Mouse (Mus musculus) lung, embryonic 16.5 days (tissue): Measurements from ENCODE around the gene Cep63. TPM values are rescaled to one million over a fixed set of nuclear protein-coding genes. Genes with fewer than 3 reads are reported as not detected.

Experiments
- ATAC-seq: fragments of 200-750 bp; cut with Nextera tagmentation; 2 replicates; pipeline ENCODE4 v1.8.0; 2017; ENCODE audit warnings: low read depth, mild to moderate bottlenecking, moderate library complexity
- H3K27ac ChIP-seq: fragments of 300-500 bp; sonication (generic); 2 replicates; pipeline ENCODE4 v1.5.1; 2014; ENCODE audit warnings: mild to moderate bottlenecking, control low read depth, low read length
- H3K27me3 ChIP-seq: fragments of 300-500 bp; sonication (generic); 2 replicates; pipeline ENCODE4 v1.6.1; 2014; ENCODE audit warnings: low read depth, low read length, mixed read lengths; ENCODE audit not compliant: control insufficient read depth, insufficient read depth
- H3K36me3 ChIP-seq: fragments of 300-500 bp; sonication (generic); 2 replicates; pipeline ENCODE4 v1.6.1; 2014; ENCODE audit warnings: low read length; ENCODE audit not compliant: control insufficient read depth, insufficient read depth
- H3K4me1 ChIP-seq: fragments of 300-500 bp; sonication (generic); replicated peaks from 2 replicates; pipeline ENCODE4 v1.6.1; 2014; ENCODE audit warnings: low read length, mixed read lengths; ENCODE audit not compliant: control insufficient read depth, insufficient read depth
- H3K4me2 ChIP-seq: fragments of 300-500 bp; sonication (generic); 2 replicates; pipeline ENCODE4 v1.6.1; 2014; ENCODE audit warnings: low read depth, low read length, control low read depth
- H3K4me3 ChIP-seq: fragments of 300-500 bp; sonication (generic); 2 replicates; pipeline ENCODE4 v1.5.1; 2014; ENCODE audit warnings: mild to moderate bottlenecking, low read length, control low read depth
- H3K9ac ChIP-seq: fragments of 300-500 bp; sonication (generic); 2 replicates; pipeline ENCODE4 v1.6.1; 2014; ENCODE audit warnings: low read length, control low read depth
- H3K9me3 ChIP-seq: fragments of 300-500 bp; sonication (generic); 2 replicates; pipeline ENCODE4 v1.6.1; 2016; ENCODE audit warnings: low read length; ENCODE audit not compliant: control insufficient read depth
- WGBS: fragments of 180-500 bp; shearing (Covaris S2); extraction: QIAGEN DNeasy Blood & Tissue Kit; methylation state at CpG from one replicate; pipeline ENCODE4 v1.1.7; 2014; 5-methylcytosine and 5-hydroxymethylcytosine counted together
- polyA plus RNA-seq: library from polyadenylated mRNA; unstranded; fragments of >200 nt; fragmentation: Nextera tagmentation; extraction: Ambion mirVana; gene quantifications from 2 replicates; pipeline ENCODE4 v1.2.1, GENCODE M21; 2015

The Cep63 gene
- polyA plus RNA-seq, 1 experiment from 2014 or later, result 58.8 TPM

GRCm38 (mm10) chr9:102601187-102601586 lies 25.1 kb downstream of the Cep63 start:
- no peak overlapping the region for H3K4me2 ChIP-seq
- H3K4me3 ChIP-seq, result no peak overlapping the region
- H3K36me3 ChIP-seq, result peaks cover 14% of the 10 kb centered on the region
- no peak for ATAC-seq
- H3K27me3 ChIP-seq, result no peaks in the 10 kb centered on the region
- H3K9ac ChIP-seq, result no peak overlapping the region
- 81% methylated on average over 2 of the region's 2 CpGs for WGBS
- H3K9me3 ChIP-seq, result no peaks in the 10 kb centered on the region
- no peaks in the 10 kb centered on the region for H3K4me1 ChIP-seq
- H3K27ac ChIP-seq, result no peak overlapping the region

- Histone ChIP-seq H3K27me3 (no peaks in the 10 kb centered on the region), H3K27ac (no peak overlapping the region), H3K4me3 (no peak overlapping the region), H3K9me3 (no peaks in the 10 kb centered on the region), H3K9ac (no peak overlapping the region), H3K4me2 (no peak overlapping the region), H3K36me3 (peaks cover 17% of the 10 kb centered on the region), H3K4me1 (no peaks in the 10 kb centered on the region)
- 74% methylated on average over 8 of the region's 8 CpGs for WGBS
- ATAC-seq, result no peak
Observed at GRCm38 (mm10) chr9:102595662-102596436, 30.5 kb downstream of the Cep63 start.

- no peaks in the 10 kb centered on the region for H3K27me3 ChIP-seq
- H3K4me3 ChIP-seq, result no peak overlapping the region
- 58% methylated on average over 6 of the region's 6 CpGs for WGBS
- H3K4me1 ChIP-seq, result no peaks in the 10 kb centered on the region
- ATAC-seq, result no peak
- no peaks in the 10 kb centered on the region for H3K9me3 ChIP-seq
- no peak overlapping the region for H3K4me2 ChIP-seq
- no peak overlapping the region for H3K27ac ChIP-seq
- H3K36me3 ChIP-seq, result peaks cover 17% of the 10 kb centered on the region
- H3K9ac ChIP-seq, result no peak overlapping the region
Observed at GRCm38 (mm10) chr9:102594667-102595393, 31.5 kb downstream of the Cep63 start.

- no peak overlapping the region for H3K27ac ChIP-seq
- H3K9me3 ChIP-seq, result no peaks in the 10 kb centered on the region
- no peak overlapping the region for H3K4me2 ChIP-seq
- no peaks in the 10 kb centered on the region for H3K4me1 ChIP-seq
- no peak overlapping the region for H3K9ac ChIP-seq
- ATAC-seq, result no peak
- H3K4me3 ChIP-seq, result no peak overlapping the region
- no peaks in the 10 kb centered on the region for H3K27me3 ChIP-seq
- peaks cover 11% of the 10 kb centered on the region for H3K36me3 ChIP-seq
- 67% methylated on average over 5 of the region's 5 CpGs for WGBS
Observed at GRCm38 (mm10) chr9:102587347-102587746, 39.0 kb downstream of the Cep63 start.

GRCm38 (mm10) chr9:102581921-102582469 lies 44.3 kb downstream of the Cep63 start:
- 76% methylated on average over 12 of the region's 12 CpGs for WGBS
- peaks cover 4% of the 10 kb centered on the region; the same call in 1 of the 2 replicates for H3K36me3 ChIP-seq
- H3K4me1 ChIP-seq, result no peaks in the 10 kb centered on the region

GRCm38 (mm10) chr9:102577480-102577879 lies 48.9 kb downstream of the Cep63 start:
- ATAC-seq, result no peak
- Histone ChIP-seq H3K27ac (no peak overlapping the region), H3K9me3 (no peaks in the 10 kb centered on the region), H3K4me2 (no peak overlapping the region), H3K4me3 (no peak overlapping the region), H3K36me3 (no peaks in the 10 kb centered on the region), H3K27me3 (no peaks in the 10 kb centered on the region), H3K4me1 (no peaks in the 10 kb centered on the region), H3K9ac (no peak overlapping the region)
- 48% methylated on average over 5 of the region's 5 CpGs for WGBS

More at GRCm38 (mm10) chr9:102581921-102582469, 44.3 kb downstream of the Cep63 start:
- Histone ChIP-seq H3K27me3 (no peaks in the 10 kb centered on the region), H3K9ac (no peak overlapping the region), H3K4me3 (no peak overlapping the region), H3K27ac (no peak overlapping the region), H3K4me2 (no peak overlapping the region), H3K9me3 (no peaks in the 10 kb centered on the region)
- no peak for ATAC-seq

GRCm38 (mm10) chr9:102572888-102573287 lies 53.4 kb downstream of the Cep63 start:
- Histone ChIP-seq H3K36me3 (no peaks in the 10 kb centered on the region), H3K4me3 (no peak overlapping the region), H3K9me3 (no peaks in the 10 kb centered on the region), H3K9ac (no peak overlapping the region), H3K27ac (no peak overlapping the region), H3K4me2 (no peak overlapping the region), H3K4me1 (no peaks in the 10 kb centered on the region), H3K27me3 (no peaks in the 10 kb centered on the region)
- WGBS, result 42% methylated on average over 5 of the region's 5 CpGs
- no peak; the same call in 1 of the 2 replicates for ATAC-seq

- Histone ChIP-seq H3K4me2 (no peak overlapping the region), H3K9ac (no peak overlapping the region), H3K4me3 (no peak overlapping the region), H3K27ac (no peak overlapping the region), H3K27me3 (no peaks in the 10 kb centered on the region), H3K4me1 (no peaks in the 10 kb centered on the region), H3K36me3 (no peaks in the 10 kb centered on the region), H3K9me3 (peaks cover 3% of the 10 kb centered on the region; the same call in 1 of the 2 replicates)
- 93% methylated on average over 3 of the region's 3 CpGs for WGBS
- ATAC-seq, result no peak
Observed at GRCm38 (mm10) chr9:102558463-102558862, 67.9 kb downstream of the Cep63 start.

GRCm38 (mm10) chr9:102553781-102554180 lies 72.6 kb downstream of the Cep63 start:
- no peak overlapping the region for H3K4me3 ChIP-seq
- 79% methylated on average over 3 of the region's 3 CpGs for WGBS

More at GRCm38 (mm10) chr9:102553781-102554180, 72.6 kb downstream of the Cep63 start:
- no peak for ATAC-seq
- Histone ChIP-seq H3K36me3 (no peaks in the 10 kb centered on the region), H3K27ac (no peak overlapping the region), H3K9me3 (peaks cover 3% of the 10 kb centered on the region; the same call in 1 of the 2 replicates), H3K9ac (no peak overlapping the region), H3K4me1 (no peaks in the 10 kb centered on the region; the same call in 1 of the 2 replicates), H3K4me2 (no peak overlapping the region), H3K27me3 (no peaks in the 10 kb centered on the region)
